Mouse (Mus musculus): ENCODE measurements around the gene 1110051M20Rik.

Gene 1110051M20Rik

GRCm38 (mm10) chr2:91444286-91444892, at the start of gene 1110051M20Rik:
Gene 1110051M20Rik (minus strand): TSS chr2:91444704.
- peak; percentile 86 for DNase-seq (ENCODE audit: low spot score)

GRCm38 (mm10) chr2:91493981-91494380, 49.5 kb upstream of the 1110051M20Rik start:
- DNase-seq (ENCODE audit: low spot score) = no peak

GRCm38 (mm10) chr2:91492071-91492635, 47.6 kb upstream of the 1110051M20Rik start:
- no peak for DNase-seq (ENCODE audit: low spot score)

- DNase-seq (ENCODE audit: low spot score) = peak; percentile 32
These were observed 42.8 kb upstream of the 1110051M20Rik start for GRCm38 (mm10) chr2:91487295-91487694.

- no peak for DNase-seq (ENCODE audit: low spot score)
These were observed 40.8 kb upstream of the 1110051M20Rik start for GRCm38 (mm10) chr2:91485256-91485655.

GRCm38 (mm10) chr2:91484698-91485097, 40.2 kb upstream of the 1110051M20Rik start:
- peak; percentile 26 for DNase-seq (ENCODE audit: low spot score)

GRCm38 (mm10) chr2:91480805-91481514, 36.5 kb upstream of the 1110051M20Rik start:
- peak; percentile 75 for DNase-seq (ENCODE audit: low spot score)

- DNase-seq (ENCODE audit: low spot score) = no peak
These were observed 35.9 kb upstream of the 1110051M20Rik start for GRCm38 (mm10) chr2:91480399-91480801.

- DNase-seq (ENCODE audit: low spot score) = no peak
These were observed 32.3 kb upstream of the 1110051M20Rik start for GRCm38 (mm10) chr2:91476841-91477240.

- no peak for DNase-seq (ENCODE audit: low spot score)
These were observed 31.8 kb upstream of the 1110051M20Rik start for GRCm38 (mm10) chr2:91476251-91476661.

GRCm38 (mm10) chr2:91475791-91476190, 31.3 kb upstream of the 1110051M20Rik start:
- no peak for DNase-seq (ENCODE audit: low spot score)

GRCm38 (mm10) chr2:91474358-91474757, 29.9 kb upstream of the 1110051M20Rik start:
- peak; percentile 58 for DNase-seq (ENCODE audit: low spot score)

- DNase-seq (ENCODE audit: low spot score) = no peak
These were observed 25.6 kb upstream of the 1110051M20Rik start for GRCm38 (mm10) chr2:91470055-91470647.

GRCm38 (mm10) chr2:91467613-91468012, 23.1 kb upstream of the 1110051M20Rik start:
- DNase-seq (ENCODE audit: low spot score) = no peak

- DNase-seq (ENCODE audit: low spot score) = no peak
These were observed 21.4 kb upstream of the 1110051M20Rik start for GRCm38 (mm10) chr2:91465934-91466333.

GRCm38 (mm10) chr2:91462681-91463080, 18.2 kb upstream of the 1110051M20Rik start:
- DNase-seq (ENCODE audit: low spot score) = no peak

- DNase-seq (ENCODE audit: low spot score) = no peak
These were observed 17.7 kb upstream of the 1110051M20Rik start for GRCm38 (mm10) chr2:91462196-91462595.

GRCm38 (mm10) chr2:91461341-91461740, 16.8 kb upstream of the 1110051M20Rik start:
- DNase-seq (ENCODE audit: low spot score) = no peak

GRCm38 (mm10) chr2:91460771-91461170, 16.3 kb upstream of the 1110051M20Rik start:
- no peak for DNase-seq (ENCODE audit: low spot score)

GRCm38 (mm10) chr2:91460076-91460475, 15.6 kb upstream of the 1110051M20Rik start:
- DNase-seq (ENCODE audit: low spot score) = no peak

GRCm38 (mm10) chr2:91458673-91459391, 14.3 kb upstream of the 1110051M20Rik start:
- DNase-seq (ENCODE audit: low spot score) = peak; percentile 40

GRCm38 (mm10) chr2:91458252-91458672, 13.8 kb upstream of the 1110051M20Rik start:
- DNase-seq (ENCODE audit: low spot score) = peak; percentile 39

All from lung, postnatal 25 days (tissue).